Mouse (Mus musculus): ENCODE measurements around the gene Mamdc2. TPM values are rescaled to one million over a fixed set of nuclear protein-coding genes. Genes with fewer than 3 reads are reported as not detected.
"Not testable (repeated sequence)": the region's sequence is repeated elsewhere in the genome, so short reads cannot be mapped to it uniquely, and the experiment has no call there.

The Mamdc2 gene
- 1.3 and 1.5 TPM in 2 replicates for polyA plus RNA-seq (2015; fragmentation: Nextera tagmentation; extraction: Ambion mirVana)

DNA sequence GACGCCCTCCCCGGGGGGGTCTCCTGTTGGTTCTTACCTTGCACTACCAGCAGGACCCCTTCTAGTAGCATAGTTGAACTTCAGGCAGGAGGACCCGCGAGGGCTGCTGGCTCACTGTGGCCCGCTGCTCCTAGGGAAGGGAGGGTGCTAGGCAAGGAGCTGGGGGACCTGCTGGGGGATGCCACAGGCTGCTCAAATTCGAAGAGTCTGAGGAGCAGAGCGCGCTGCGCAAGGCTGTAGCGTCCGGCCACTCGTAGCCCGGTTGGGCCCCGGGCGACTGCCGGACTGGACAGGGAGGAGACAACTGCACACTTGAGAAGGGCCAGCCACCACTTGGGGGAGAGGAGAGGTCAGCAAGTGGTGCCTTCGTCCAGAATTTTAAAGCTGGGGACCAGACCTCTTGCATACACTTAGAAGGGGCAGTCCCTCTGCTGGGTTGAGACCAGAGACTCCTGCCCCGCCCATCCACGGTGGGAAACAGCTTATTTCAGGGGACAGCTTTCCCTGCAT lies at the start of gene Mamdc2:
Mamdc2 (minus strand) TSS at position 455 of the 510 bp plus-strand sequence.
- H3K27me3 ChIP-seq (replicated peaks; ENCODE audit: control insufficient read depth, insufficient read depth, low read length): no peaks in the 10 kb centered on the region; the same call in 1 of the 2 replicates
- peak within 1 kb of the TSS; percentile 42 for H3K4me3 ChIP-seq (replicated peaks; ENCODE audit: low read length)
- no peaks in the 10 kb centered on the region for H3K36me3 ChIP-seq (ENCODE audit: control insufficient read depth, insufficient read depth)
- peaks cover 12% of the 10 kb centered on the region for H3K4me1 ChIP-seq (replicated peaks; ENCODE audit: control insufficient read depth, insufficient read depth, low read length)
- H3K4me2 ChIP-seq (ENCODE audit: low read length): peak within 1 kb of the TSS; percentile 87
- no peaks in the 10 kb centered on the region for H3K9me3 ChIP-seq (ENCODE audit: control insufficient read depth, low read length)
- peak within 1 kb of the TSS; percentile 54 for H3K9ac ChIP-seq (replicated peaks; ENCODE audit: low read depth, low read length)
- peak; percentile 86 for ATAC-seq
- no peak within 1 kb of the TSS for H3K27ac ChIP-seq (ENCODE audit: low read length)
- WGBS: 1% methylated on average over 19 of the region's 19 CpGs

DNA sequence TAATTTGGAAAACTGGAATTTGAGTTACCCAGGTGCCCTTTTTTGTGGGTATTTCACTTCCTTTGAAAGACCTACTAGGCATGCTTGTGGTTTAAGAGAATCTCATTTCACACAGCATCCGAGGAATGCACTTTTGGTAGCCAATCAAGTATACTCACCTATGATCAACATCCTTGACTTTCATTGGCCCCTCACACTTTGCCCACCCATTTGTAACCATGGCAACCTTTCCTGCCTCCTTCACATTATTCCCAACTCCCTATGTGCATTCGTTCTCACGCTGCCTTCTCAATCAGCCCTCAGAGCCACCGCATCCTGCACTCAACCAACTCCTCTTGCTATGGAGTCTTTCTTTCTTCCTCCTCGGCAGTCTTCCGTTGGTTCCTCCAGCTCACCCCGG lies 49.8 kb upstream of the Mamdc2 start:
- Histone ChIP-seq H3K9ac (replicated peaks; ENCODE audit: low read depth, low read length) (no peak overlapping the region), H3K4me1 (replicated peaks; ENCODE audit: control insufficient read depth, insufficient read depth, low read length) (no peaks in the 10 kb centered on the region), H3K4me2 (ENCODE audit: low read length) (no peak overlapping the region), H3K4me3 (replicated peaks; ENCODE audit: low read length) (no peak overlapping the region), H3K9me3 (ENCODE audit: control insufficient read depth, low read length) (no peaks in the 10 kb centered on the region), H3K36me3 (ENCODE audit: control insufficient read depth, insufficient read depth) (no peaks in the 10 kb centered on the region), H3K27me3 (replicated peaks; ENCODE audit: control insufficient read depth, insufficient read depth, low read length) (no peaks in the 10 kb centered on the region), H3K27ac (ENCODE audit: low read length) (no peak overlapping the region)
- no peak for ATAC-seq
- WGBS: 85% methylated on average over 7 of the region's 7 CpGs

- 60% methylated on average over 10 of the region's 10 CpGs for WGBS
- H3K9me3 ChIP-seq (ENCODE audit: control insufficient read depth, low read length): no peaks in the 10 kb centered on the region
- no peak for ATAC-seq
- no peak overlapping the region for H3K9ac ChIP-seq (replicated peaks; ENCODE audit: low read depth, low read length)
- H3K36me3 ChIP-seq (ENCODE audit: control insufficient read depth, insufficient read depth): no peaks in the 10 kb centered on the region
- H3K4me2 ChIP-seq (ENCODE audit: low read length): no peak overlapping the region
- no peaks in the 10 kb centered on the region for H3K27me3 ChIP-seq (replicated peaks; ENCODE audit: control insufficient read depth, insufficient read depth, low read length)
- H3K4me3 ChIP-seq (replicated peaks; ENCODE audit: low read length): no peak overlapping the region
- no peaks in the 10 kb centered on the region for H3K4me1 ChIP-seq (replicated peaks; ENCODE audit: control insufficient read depth, insufficient read depth, low read length)
- H3K27ac ChIP-seq (ENCODE audit: low read length): no peak overlapping the region
Measured at GRCm38 (mm10) chr19:23497171-23497917, 49.1 kb upstream of the Mamdc2 start.

GRCm38 (mm10) chr19:23496536-23496935 lies 48.3 kb upstream of the Mamdc2 start:
- no peak overlapping the region for H3K4me3 ChIP-seq (replicated peaks; ENCODE audit: low read length)
- H3K9ac ChIP-seq (replicated peaks; ENCODE audit: low read depth, low read length): no peak overlapping the region
- no peak overlapping the region for H3K27ac ChIP-seq (ENCODE audit: low read length)
- no peaks in the 10 kb centered on the region for H3K4me1 ChIP-seq (replicated peaks; ENCODE audit: control insufficient read depth, insufficient read depth, low read length)
- no peaks in the 10 kb centered on the region for H3K36me3 ChIP-seq (ENCODE audit: control insufficient read depth, insufficient read depth)
- no peaks in the 10 kb centered on the region for H3K27me3 ChIP-seq (replicated peaks; ENCODE audit: control insufficient read depth, insufficient read depth, low read length)
- WGBS: 87% methylated on average over 3 of the region's 3 CpGs
- no peak for ATAC-seq
- H3K9me3 ChIP-seq (ENCODE audit: control insufficient read depth, low read length): no peaks in the 10 kb centered on the region
- H3K4me2 ChIP-seq (ENCODE audit: low read length): no peak overlapping the region

- no peak overlapping the region for H3K9ac ChIP-seq (replicated peaks; ENCODE audit: low read depth, low read length)
Measured at GRCm38 (mm10) chr19:23492663-23493062, 44.4 kb upstream of the Mamdc2 start.

GRCm38 (mm10) chr19:23490703-23491102 lies 42.5 kb upstream of the Mamdc2 start:
- H3K9ac ChIP-seq (replicated peaks; ENCODE audit: low read depth, low read length); H3K27ac ChIP-seq (ENCODE audit: low read length); H3K36me3 ChIP-seq (ENCODE audit: control insufficient read depth, insufficient read depth); H3K4me3 ChIP-seq (replicated peaks; ENCODE audit: low read length); H3K4me1 ChIP-seq (replicated peaks; ENCODE audit: control insufficient read depth, insufficient read depth, low read length); H3K9me3 ChIP-seq (ENCODE audit: control insufficient read depth, low read length); H3K27me3 ChIP-seq (replicated peaks; ENCODE audit: control insufficient read depth, insufficient read depth, low read length); H3K4me2 ChIP-seq (ENCODE audit: low read length): not testable (repeated sequence)
- ATAC-seq: peak; percentile 26; the same call in 1 of the 2 replicates
- WGBS: 16% methylated on average over 7 of the region's 7 CpGs

More at GRCm38 (mm10) chr19:23492663-23493062, 44.4 kb upstream of the Mamdc2 start:
- H3K36me3 ChIP-seq (ENCODE audit: control insufficient read depth, insufficient read depth): no peaks in the 10 kb centered on the region
- H3K4me2 ChIP-seq (ENCODE audit: low read length): no peak overlapping the region
- H3K4me3 ChIP-seq (replicated peaks; ENCODE audit: low read length): no peak overlapping the region
- H3K27me3 ChIP-seq (replicated peaks; ENCODE audit: control insufficient read depth, insufficient read depth, low read length): no peaks in the 10 kb centered on the region
- no peak for ATAC-seq
- no peaks in the 10 kb centered on the region for H3K9me3 ChIP-seq (ENCODE audit: control insufficient read depth, low read length)
- H3K27ac ChIP-seq (ENCODE audit: low read length): no peak overlapping the region
- H3K4me1 ChIP-seq (replicated peaks; ENCODE audit: control insufficient read depth, insufficient read depth, low read length): no peaks in the 10 kb centered on the region; the same call in 1 of the 2 replicates

DNA sequence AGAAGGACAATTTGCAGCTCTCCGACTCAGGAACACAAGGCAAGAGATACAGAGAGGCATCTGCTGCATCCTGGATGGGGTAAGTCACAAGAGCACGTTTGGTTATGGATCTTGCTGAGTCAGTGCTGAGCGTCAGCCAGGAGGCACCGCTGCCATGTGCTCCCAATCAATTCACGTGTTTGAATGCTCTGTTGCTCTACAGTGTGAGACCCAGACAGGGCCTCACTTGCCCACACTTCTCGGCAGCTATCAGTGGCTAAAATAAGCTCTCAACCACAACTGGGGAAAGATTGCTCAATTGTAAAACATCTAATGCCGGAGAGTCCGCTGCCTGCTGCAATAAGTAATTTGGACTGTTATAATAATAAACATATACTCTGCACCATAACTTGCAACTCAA lies 41.5 kb upstream of the Mamdc2 start:
- WGBS: 45% methylated on average over 8 of the region's 8 CpGs

GRCm38 (mm10) chr19:23487421-23487820 lies 39.2 kb upstream of the Mamdc2 start:
- H3K9me3 ChIP-seq (ENCODE audit: control insufficient read depth, low read length): no peaks in the 10 kb centered on the region
- H3K4me3 ChIP-seq (replicated peaks; ENCODE audit: low read length): no peak overlapping the region
- no peak overlapping the region for H3K9ac ChIP-seq (replicated peaks; ENCODE audit: low read depth, low read length)
- WGBS: 100% methylated on average over 1 of the region's 1 CpGs
- H3K4me2 ChIP-seq (ENCODE audit: low read length): no peak overlapping the region
- H3K4me1 ChIP-seq (replicated peaks; ENCODE audit: control insufficient read depth, insufficient read depth, low read length): no peaks in the 10 kb centered on the region; the same call in 1 of the 2 replicates
- ATAC-seq: no peak
- H3K27ac ChIP-seq (ENCODE audit: low read length): no peak overlapping the region
- H3K27me3 ChIP-seq (replicated peaks; ENCODE audit: control insufficient read depth, insufficient read depth, low read length): no peaks in the 10 kb centered on the region
- H3K36me3 ChIP-seq (ENCODE audit: control insufficient read depth, insufficient read depth): no peaks in the 10 kb centered on the region

More for the DNA sequence above, 41.5 kb upstream of the Mamdc2 start:
- ATAC-seq: no peak
- no peak overlapping the region for H3K4me3 ChIP-seq (replicated peaks; ENCODE audit: low read length)
- no peaks in the 10 kb centered on the region for H3K27me3 ChIP-seq (replicated peaks; ENCODE audit: control insufficient read depth, insufficient read depth, low read length)
- no peaks in the 10 kb centered on the region; the same call in 1 of the 2 replicates for H3K4me1 ChIP-seq (replicated peaks; ENCODE audit: control insufficient read depth, insufficient read depth, low read length)
- no peaks in the 10 kb centered on the region for H3K9me3 ChIP-seq (ENCODE audit: control insufficient read depth, low read length)
- no peaks in the 10 kb centered on the region for H3K36me3 ChIP-seq (ENCODE audit: control insufficient read depth, insufficient read depth)
- H3K9ac ChIP-seq (replicated peaks; ENCODE audit: low read depth, low read length): no peak overlapping the region
- no peak overlapping the region for H3K4me2 ChIP-seq (ENCODE audit: low read length)
- H3K27ac ChIP-seq (ENCODE audit: low read length): no peak overlapping the region

DNA sequence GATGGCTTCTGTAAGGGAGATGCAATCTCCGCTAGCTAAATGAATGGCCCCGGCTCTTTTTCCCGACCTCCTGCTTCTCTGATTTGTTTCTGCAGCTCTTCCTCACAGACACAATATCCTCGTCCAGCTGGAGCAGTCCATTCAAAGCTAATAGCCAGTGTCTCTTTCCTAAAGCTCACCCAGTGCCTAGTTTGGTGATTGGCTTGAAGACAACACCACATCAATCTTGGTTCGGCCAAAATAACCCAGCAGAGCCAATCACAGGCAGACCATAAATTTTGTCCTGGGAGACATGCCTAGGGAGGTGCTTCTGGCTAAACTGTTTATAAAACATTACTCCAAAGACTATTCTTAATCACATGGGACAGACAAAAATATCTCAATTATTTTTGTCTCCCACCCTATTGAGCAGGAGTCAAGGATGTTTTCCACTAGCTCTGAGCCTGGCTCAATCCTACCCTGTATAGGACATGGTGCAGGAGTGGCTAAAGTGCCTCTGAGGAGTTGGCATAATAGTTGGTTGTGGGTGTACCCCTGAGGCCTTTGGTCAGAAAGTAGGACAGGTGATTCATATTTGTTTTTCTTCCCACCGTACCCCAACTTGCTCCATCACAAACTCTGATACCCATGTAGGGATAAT lies 38.5 kb upstream of the Mamdc2 start:
- ATAC-seq: no peak
- Histone ChIP-seq H3K27me3 (replicated peaks; ENCODE audit: control insufficient read depth, insufficient read depth, low read length) (no peaks in the 10 kb centered on the region), H3K9ac (replicated peaks; ENCODE audit: low read depth, low read length) (no peak overlapping the region), H3K4me3 (replicated peaks; ENCODE audit: low read length) (no peak overlapping the region), H3K4me1 (replicated peaks; ENCODE audit: control insufficient read depth, insufficient read depth, low read length) (no peaks in the 10 kb centered on the region; the same call in 1 of the 2 replicates), H3K36me3 (ENCODE audit: control insufficient read depth, insufficient read depth) (no peaks in the 10 kb centered on the region), H3K4me2 (ENCODE audit: low read length) (no peak overlapping the region), H3K27ac (ENCODE audit: low read length) (no peak overlapping the region), H3K9me3 (ENCODE audit: control insufficient read depth, low read length) (no peaks in the 10 kb centered on the region)
- WGBS: 79% methylated on average over 6 of the region's 6 CpGs

Measured in forebrain, embryonic 16.5 days (tissue).